Mouse (Mus musculus): ENCODE results near the gene Nol9. TPM values are rescaled to one million over a fixed set of nuclear protein-coding genes. Genes with fewer than 3 reads are reported as not detected.

Gene Nol9
- polyA plus RNA-seq, 1 experiment: 16.0 TPM

- no peak for DNase-seq (ENCODE audit: low read depth, low spot score)
- WGBS: 33% methylated on average over 30 of the region's 30 CpGs
Measured at GRCm38 (mm10) chr4:152107971-152108509, 68.9 kb downstream of the Nol9 start.

GRCm38 (mm10) chr4:152108673-152109072 lies 69.6 kb downstream of the Nol9 start:
- DNase-seq (ENCODE audit: low read depth, low spot score): no peak
- 94% methylated on average over 5 of the region's 5 CpGs for WGBS

GRCm38 (mm10) chr4:152109509-152109908 lies 70.4 kb downstream of the Nol9 start:
- WGBS: 71% methylated on average over 3 of the region's 3 CpGs
- DNase-seq (ENCODE audit: low read depth, low spot score): no peak

GRCm38 (mm10) chr4:152110689-152111088 lies 71.6 kb downstream of the Nol9 start:
- WGBS: 95% methylated on average over 4 of the region's 4 CpGs
- no peak for DNase-seq (ENCODE audit: low read depth, low spot score)

Other genes with a start within 250 kb of the Nol9 start
- gene Camta1, start 177.4 kb upstream of the Nol9 start, polyA plus RNA-seq (2012; rRNA removed): 3.6 and 4.1 TPM in 2 replicates
- 60.8 and 69.6 TPM in 2 replicates for gene Dnajc11, start 105.6 kb upstream of the Nol9 start, polyA plus RNA-seq (2012; rRNA removed)
- gene Thap3, start 50.3 kb upstream of the Nol9 start, polyA plus RNA-seq (2012; rRNA removed): 21.0 and 24.7 TPM in 2 replicates
- 4.4 and 4.8 TPM in 2 replicates for gene Phf13, start 43.1 kb upstream of the Nol9 start, polyA plus RNA-seq (2012; rRNA removed)
- gene Klhl21, start 30.5 kb upstream of the Nol9 start, polyA plus RNA-seq (2012; rRNA removed): 9.1 and 10.4 TPM in 2 replicates
- 12.0 and 15.4 TPM in 2 replicates for gene Zbtb48, start 11.7 kb upstream of the Nol9 start, polyA plus RNA-seq (2012; rRNA removed)
- 0.04 and 0.07 TPM in 2 replicates for gene Tas1r1, start 753 bp upstream of the Nol9 start, polyA plus RNA-seq (2012; rRNA removed)
- gene Plekhg5, start 33.2 kb downstream of the Nol9 start, polyA plus RNA-seq (2012; rRNA removed): 12.7 and 17.0 TPM in 2 replicates
- gene Tnfrsf25, start 76.6 kb downstream of the Nol9 start, polyA plus RNA-seq (2012; rRNA removed): 3.6 and 4.0 TPM in 2 replicates
- 157 and 237 TPM in 2 replicates for gene Espn, start 113.0 kb downstream of the Nol9 start, polyA plus RNA-seq (2012; rRNA removed)
- 7.5 and 17.1 TPM in 2 replicates for gene Hes2, start 119.5 kb downstream of the Nol9 start, polyA plus RNA-seq (2012; rRNA removed)
- gene Acot7, start 138.8 kb downstream of the Nol9 start, polyA plus RNA-seq (2012; rRNA removed): 50.9 and 56.5 TPM in 2 replicates
- 6.5 and 8.1 TPM in 2 replicates for gene Gpr153, start 234.9 kb downstream of the Nol9 start, polyA plus RNA-seq (2012; rRNA removed)

All from large intestine, adult 2 months (tissue).